Comparison of ENCODE assay signal across 1 mouse cellular context in the genomic region with DNA sequence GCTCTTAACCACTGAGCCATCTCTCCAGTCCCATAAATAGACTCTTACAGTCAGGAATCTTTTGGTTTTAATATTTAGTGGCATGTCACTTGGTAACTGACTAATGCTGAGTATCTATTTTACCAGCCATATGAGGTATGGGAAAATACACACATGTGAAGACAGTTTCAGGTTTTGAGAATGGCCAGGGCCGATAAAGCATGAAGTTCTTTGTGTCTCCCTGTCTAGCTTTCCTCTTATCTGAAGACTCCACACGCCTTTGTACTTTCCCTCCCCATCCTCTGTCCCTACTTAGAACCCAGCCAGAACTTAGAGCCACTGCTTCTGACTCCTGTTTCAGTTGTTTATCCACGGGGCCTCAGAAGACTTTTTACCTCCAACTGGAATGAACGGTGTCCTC.
TF ChIP-seq lines count a peak whose summit lies in the region.

No protein-coding gene starts in this region.

TF ChIP-seq in MEL, 35 proteins besides CTCF, POLR2A, EP300 and RAD21 (continued from another document):
- TF ChIP-seq SMC3 (IDR thresholded peaks at IDR 0.05; ENCODE audit: low read depth, low read length) (peak; percentile 18; the same call in 1 of the 2 replicates), ZC3H11A (IDR thresholded peaks at IDR 0.05; ENCODE audit: low read depth, low read length) (no peak), TAL1 (IDR thresholded peaks at IDR 0.05; ENCODE audit: low read length) (peak; percentile 90)
